Mouse (Mus musculus): Measurements from ENCODE around the gene H3f3a.

Gene H3f3a

GRCm38 (mm10) chr1:180782906-180783579 is 30.7 kb downstream of the H3f3a start:
- DNase-seq (ENCODE audit: low spot score), result no peak

- no peak for DNase-seq (ENCODE audit: low spot score)
Measured at GRCm38 (mm10) chr1:180781250-180781649, 32.5 kb downstream of the H3f3a start.

- no peak for DNase-seq (ENCODE audit: low spot score)
Measured at GRCm38 (mm10) chr1:180780291-180780690, 33.5 kb downstream of the H3f3a start.

- DNase-seq (ENCODE audit: low spot score), result no peak
Measured at GRCm38 (mm10) chr1:180778941-180779340, 34.8 kb downstream of the H3f3a start.

GRCm38 (mm10) chr1:180778403-180778754 is 35.4 kb downstream of the H3f3a start:
- DNase-seq (ENCODE audit: low spot score), result no peak

GRCm38 (mm10) chr1:180777660-180778402 is 35.9 kb downstream of the H3f3a start:
- DNase-seq (ENCODE audit: low spot score), result peak; percentile 83

- no peak for DNase-seq (ENCODE audit: low spot score)
Measured at GRCm38 (mm10) chr1:180777289-180777659, 36.5 kb downstream of the H3f3a start.

GRCm38 (mm10) chr1:180776494-180776893 is 37.2 kb downstream of the H3f3a start:
- DNase-seq (ENCODE audit: low spot score), result no peak

- no peak for DNase-seq (ENCODE audit: low spot score)
Measured at GRCm38 (mm10) chr1:180775849-180776493, 37.8 kb downstream of the H3f3a start.

GRCm38 (mm10) chr1:180775317-180775716 is 38.4 kb downstream of the H3f3a start:
- DNase-seq (ENCODE audit: low spot score), result no peak

GRCm38 (mm10) chr1:180774664-180775063 is 39.1 kb downstream of the H3f3a start:
- peak; percentile 57 for DNase-seq (ENCODE audit: low spot score)

- DNase-seq (ENCODE audit: low spot score), result no peak
Measured at GRCm38 (mm10) chr1:180772291-180772690, 41.5 kb downstream of the H3f3a start.

- DNase-seq (ENCODE audit: low spot score), result no peak
Measured at GRCm38 (mm10) chr1:180771722-180772121, 42.0 kb downstream of the H3f3a start.

GRCm38 (mm10) chr1:180771306-180771705 is 42.4 kb downstream of the H3f3a start:
- DNase-seq (ENCODE audit: low spot score), result no peak

GRCm38 (mm10) chr1:180768334-180769168 is 45.2 kb downstream of the H3f3a start:
- peak; percentile 87 for DNase-seq (ENCODE audit: low spot score)

- DNase-seq (ENCODE audit: low spot score), result no peak
Measured at GRCm38 (mm10) chr1:180767541-180768333, 46.0 kb downstream of the H3f3a start.

GRCm38 (mm10) chr1:180766557-180766956 is 47.2 kb downstream of the H3f3a start:
- DNase-seq (ENCODE audit: low spot score), result no peak

- no peak for DNase-seq (ENCODE audit: low spot score)
Measured at GRCm38 (mm10) chr1:180765393-180765792, 48.4 kb downstream of the H3f3a start.

- DNase-seq (ENCODE audit: low spot score), result peak; percentile 88
Measured at GRCm38 (mm10) chr1:180763828-180764227, 49.9 kb downstream of the H3f3a start.

- DNase-seq (ENCODE audit: low spot score), result no peak
Measured at GRCm38 (mm10) chr1:180763307-180763706, 50.4 kb downstream of the H3f3a start.

GRCm38 (mm10) chr1:180762679-180763078 is 51.1 kb downstream of the H3f3a start:
- DNase-seq (ENCODE audit: low spot score), result no peak

All from testis, postnatal 10 days (tissue).